Mouse (Mus musculus) hindbrain, embryonic 15.5 days (tissue): ENCODE data around the gene Lmod3. TPM values are rescaled to one million over a fixed set of nuclear protein-coding genes. Genes with fewer than 3 reads are reported as not detected.

Experiments
- ATAC-seq: fragments of 200-750 bp; cut with Nextera tagmentation; 2 replicates; pipeline ENCODE4 v1.8.0; 2017; ENCODE audit warnings: low read depth, moderate number of reproducible peaks, moderate TSS enrichment; ENCODE audit not compliant: low FRiP score
- H3K27ac ChIP-seq: fragments of 300-500 bp; sonication (generic); replicated peaks from 2 replicates; pipeline ENCODE4 v1.5.1; 2015; ENCODE audit warnings: mild to moderate bottlenecking, inconsistent platforms
- H3K27me3 ChIP-seq: fragments of 300-500 bp; sonication (generic); 2 replicates; pipeline ENCODE4 v1.6.1; 2015; ENCODE audit warnings: control low read depth, inconsistent platforms
- H3K36me3 ChIP-seq: fragments of 300-500 bp; sonication (generic); 2 replicates; pipeline ENCODE4 v1.6.1; 2015; ENCODE audit warnings: control low read depth, inconsistent platforms
- H3K4me1 ChIP-seq: fragments of 300-500 bp; sonication (generic); replicated peaks from 2 replicates; pipeline ENCODE4 v1.6.1; 2015; ENCODE audit warnings: control low read depth, inconsistent platforms
- H3K4me2 ChIP-seq: fragments of 300-500 bp; sonication (generic); 2 replicates; pipeline ENCODE4 v1.6.1; 2015; ENCODE audit warnings: moderate library complexity, mild to moderate bottlenecking, inconsistent platforms
- H3K4me3 ChIP-seq: fragments of 300-500 bp; sonication (generic); 2 replicates; pipeline ENCODE4 v1.5.1; 2015; ENCODE audit warnings: mild to moderate bottlenecking, inconsistent platforms
- H3K9ac ChIP-seq: fragments of 300-500 bp; sonication (generic); 2 replicates; pipeline ENCODE4 v1.6.1; 2015; ENCODE audit warnings: inconsistent platforms
- H3K9me3 ChIP-seq: fragments of 300-500 bp; sonication (generic); 2 replicates; pipeline ENCODE4 v1.6.1; 2016; ENCODE audit warnings: control low read depth, inconsistent platforms
- WGBS: fragments of 180-500 bp; shearing (Covaris S2); methylation state at CpG from one replicate; pipeline ENCODE4 v1.1.7; 2015; 5-methylcytosine and 5-hydroxymethylcytosine counted together
- polyA plus RNA-seq: library from polyadenylated mRNA; unstranded; fragments of >200 nt; fragmentation: Nextera tagmentation; extraction: Ambion mirVana; gene quantifications from 2 replicates; pipeline ENCODE4 v1.2.1, GENCODE M21; 2015

Lmod3 gene
- polyA plus RNA-seq, 1 experiment from 2014 or later = not detected

DNA sequence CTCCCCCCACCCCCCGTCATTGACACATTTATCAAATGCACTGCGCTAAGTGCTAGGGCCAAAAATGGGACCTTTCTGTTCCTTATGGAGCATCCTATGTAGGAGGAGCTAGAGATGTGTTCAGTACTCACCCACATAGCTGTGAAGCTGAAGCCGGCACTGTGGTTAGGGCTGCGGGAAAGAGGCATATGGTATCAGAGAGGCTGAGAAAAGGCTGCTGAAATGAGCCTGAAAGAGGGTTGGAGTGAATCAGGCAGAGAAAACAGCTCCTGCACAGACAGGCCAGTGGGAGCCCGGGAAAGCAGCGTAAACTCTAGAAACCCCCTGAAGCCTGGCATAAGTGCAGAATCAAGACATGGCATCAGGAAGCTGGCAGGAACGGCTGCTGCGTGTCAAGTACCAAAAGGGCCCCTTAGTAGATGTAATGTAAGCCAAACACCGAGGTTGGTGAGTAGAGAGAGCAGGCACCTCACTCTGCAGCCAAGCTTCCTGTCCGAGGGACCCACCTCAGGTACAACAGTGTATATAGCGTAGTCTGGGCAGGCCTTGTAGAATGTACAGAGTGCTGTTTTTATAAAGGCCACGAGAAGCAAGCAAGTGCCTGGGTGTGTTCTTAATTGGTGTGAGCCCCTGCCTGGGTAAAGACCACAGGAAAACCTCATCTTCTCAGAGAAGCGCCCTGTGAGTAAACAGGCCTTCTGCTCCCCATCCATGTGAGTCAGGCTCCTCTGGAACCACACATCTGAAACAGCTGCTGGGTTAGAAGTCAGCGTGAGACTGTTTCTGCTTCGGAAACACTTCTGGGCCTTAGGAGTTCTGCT is 31.1 kb downstream of the Lmod3 start:
- Histone ChIP-seq H3K4me1 (peaks cover 20% of the 10 kb centered on the region), H3K9me3 (no peaks in the 10 kb centered on the region), H3K27ac (0 out of 2 replicates have a peak overlapping the region, but pooled peaks have one; percentile 15), H3K27me3 (no peaks in the 10 kb centered on the region), H3K4me3 (no peak overlapping the region), H3K36me3 (no peaks in the 10 kb centered on the region), H3K4me2 (no peak overlapping the region), H3K9ac (no peak overlapping the region)
- 0 out of 2 replicates have a peak, but pooled peaks have one; percentile 42 for ATAC-seq
- WGBS = 65% methylated on average over 15 of the region's 15 CpGs

DNA sequence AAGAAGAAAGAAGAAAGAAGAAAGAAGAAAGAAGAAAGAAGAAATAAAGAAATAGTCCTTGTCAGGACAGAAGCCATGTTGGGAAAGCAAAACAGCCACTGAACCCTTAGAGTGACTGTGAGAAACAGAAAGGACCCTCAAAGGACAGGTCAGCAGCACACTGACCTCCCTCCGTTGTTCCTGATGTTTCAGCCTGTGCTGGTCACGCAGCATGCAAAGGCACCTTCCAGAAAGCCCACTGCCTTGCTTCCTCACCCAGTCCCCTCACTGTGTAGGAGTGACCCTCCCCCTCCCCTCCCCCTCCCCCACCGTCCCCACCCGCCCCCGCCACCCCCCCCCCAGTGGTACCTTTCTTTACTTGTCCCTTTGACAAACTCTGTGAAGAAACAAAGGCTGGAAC is 31.9 kb downstream of the Lmod3 start:
- no peak overlapping the region for H3K4me3 ChIP-seq
- H3K4me1 ChIP-seq = peaks cover 17% of the 10 kb centered on the region
- 53% methylated on average over 3 of the region's 5 CpGs for WGBS
- H3K36me3 ChIP-seq = no peaks in the 10 kb centered on the region
- no peak overlapping the region for H3K4me2 ChIP-seq
- H3K9ac ChIP-seq = no peak overlapping the region
- H3K27me3 ChIP-seq = no peaks in the 10 kb centered on the region
- H3K9me3 ChIP-seq = no peaks in the 10 kb centered on the region
- no peak overlapping the region for H3K27ac ChIP-seq
- ATAC-seq = no peak

DNA sequence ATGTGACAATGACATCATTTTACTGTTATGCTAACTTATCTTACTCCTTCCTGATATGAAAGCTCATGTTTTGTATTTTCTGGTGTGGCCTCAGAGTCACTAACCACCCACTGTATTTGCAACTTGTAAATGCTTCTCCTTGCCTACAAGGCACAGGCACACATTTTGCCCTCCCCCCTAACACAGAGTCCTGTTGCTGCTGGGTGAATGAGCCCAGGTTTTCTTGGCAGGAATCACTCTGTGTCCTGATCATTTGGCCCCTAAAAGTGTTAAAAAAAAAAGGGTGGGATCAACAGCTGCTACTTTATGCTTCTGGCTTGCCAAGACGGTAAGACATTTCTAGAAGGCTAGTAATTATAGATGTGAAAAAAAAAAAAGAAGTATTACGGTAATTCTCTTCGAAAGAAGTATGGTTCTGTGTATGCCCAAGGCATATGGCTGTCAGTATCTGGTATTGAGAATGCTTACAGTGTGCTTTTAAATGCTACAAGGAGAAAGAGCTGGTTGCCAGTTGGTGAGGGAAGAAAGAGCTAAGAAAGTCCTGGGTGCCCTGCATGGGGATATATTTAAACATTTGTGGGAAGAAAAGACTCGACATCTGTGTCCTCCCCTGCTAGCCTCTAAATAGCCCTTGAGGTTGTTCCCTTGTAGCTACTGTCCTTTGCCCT is 36.3 kb downstream of the Lmod3 start:
- Histone ChIP-seq H3K27ac (no peak overlapping the region), H3K4me2 (no peak overlapping the region), H3K4me3 (no peak overlapping the region), H3K9me3 (no peaks in the 10 kb centered on the region), H3K9ac (no peak overlapping the region), H3K36me3 (peaks cover 4% of the 10 kb centered on the region; the same call in 1 of the 2 replicates), H3K27me3 (no peaks in the 10 kb centered on the region), H3K4me1 (peaks cover 34% of the 10 kb centered on the region)
- no peak for ATAC-seq
- 74% methylated on average over 4 of the region's 4 CpGs for WGBS

DNA sequence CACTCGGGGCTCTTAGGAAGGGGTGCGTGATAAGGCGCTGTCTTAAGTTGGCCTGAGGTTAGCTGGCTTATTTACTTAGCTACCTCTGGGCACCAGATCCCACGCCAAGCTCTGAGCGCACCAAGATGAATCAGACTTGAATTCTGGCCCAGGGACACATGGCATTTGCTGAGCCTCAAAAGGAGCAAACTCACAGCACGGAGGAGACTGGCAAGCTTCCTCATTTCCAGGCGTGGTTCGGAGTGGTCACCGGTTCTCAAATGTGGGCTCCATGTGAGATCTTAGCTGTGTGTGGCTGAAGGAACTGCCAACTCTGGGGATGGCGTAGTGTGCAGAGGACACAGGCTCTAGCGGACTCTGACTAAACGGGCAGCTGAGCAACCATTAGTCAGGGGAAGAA is 40.6 kb downstream of the Lmod3 start:
- H3K9me3 ChIP-seq = no peaks in the 10 kb centered on the region
- peaks cover 28% of the 10 kb centered on the region for H3K4me1 ChIP-seq
- no peak overlapping the region; the same call in 1 of the 2 replicates for H3K27ac ChIP-seq
- peak overlapping the region; percentile 83 for H3K4me2 ChIP-seq
- ATAC-seq = no peak
- 52% methylated on average over 12 of the region's 12 CpGs for WGBS
- H3K9ac ChIP-seq = peak overlapping the region; percentile 73
- peaks cover 4% of the 10 kb centered on the region; the same call in 1 of the 2 replicates for H3K36me3 ChIP-seq
- H3K4me3 ChIP-seq = peak overlapping the region; percentile 81
- H3K27me3 ChIP-seq = no peaks in the 10 kb centered on the region

DNA sequence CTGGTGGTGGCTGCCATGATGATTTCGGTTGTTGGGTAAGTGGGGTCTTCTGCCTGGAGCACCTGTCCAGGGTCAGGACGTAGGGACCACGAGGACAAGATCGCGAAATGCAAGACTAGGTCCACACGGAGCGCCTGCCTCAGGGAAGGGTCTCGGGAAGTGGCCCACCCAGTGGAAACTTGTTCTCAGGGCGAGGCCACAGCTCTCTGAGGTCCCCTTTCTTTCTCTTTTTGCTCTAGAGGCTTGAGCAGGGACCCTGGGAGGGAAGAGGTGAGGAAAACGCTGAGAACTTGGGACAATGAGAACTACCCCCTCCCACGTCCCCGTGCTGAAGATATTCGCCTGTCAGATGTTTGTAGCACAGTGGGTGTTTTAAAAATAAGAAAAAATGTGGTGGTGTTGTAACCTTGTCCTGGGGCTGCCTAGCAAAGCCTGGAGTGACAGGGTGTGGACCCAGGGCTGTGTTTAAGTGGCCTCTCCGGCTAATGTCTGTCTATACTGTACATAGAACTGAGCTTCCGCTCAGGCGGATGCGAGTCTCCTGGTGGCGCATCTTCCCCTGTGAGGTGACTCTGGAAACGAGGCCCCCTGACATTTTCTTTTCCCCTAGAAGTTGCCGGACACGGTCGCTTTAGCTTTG is 41.5 kb downstream of the Lmod3 start:
- H3K4me3 ChIP-seq = peak overlapping the region; percentile 81
- peak overlapping the region; percentile 83 for H3K4me2 ChIP-seq
- peak overlapping the region; percentile 81 for H3K27ac ChIP-seq
- H3K9me3 ChIP-seq = no peaks in the 10 kb centered on the region
- peaks cover 4% of the 10 kb centered on the region; the same call in 1 of the 2 replicates for H3K36me3 ChIP-seq
- peaks cover 25% of the 10 kb centered on the region for H3K4me1 ChIP-seq
- peak overlapping the region; percentile 73 for H3K9ac ChIP-seq
- H3K27me3 ChIP-seq = no peaks in the 10 kb centered on the region
- 1% methylated on average over 22 of the region's 22 CpGs for WGBS
- peak; percentile 68 for ATAC-seq

DNA sequence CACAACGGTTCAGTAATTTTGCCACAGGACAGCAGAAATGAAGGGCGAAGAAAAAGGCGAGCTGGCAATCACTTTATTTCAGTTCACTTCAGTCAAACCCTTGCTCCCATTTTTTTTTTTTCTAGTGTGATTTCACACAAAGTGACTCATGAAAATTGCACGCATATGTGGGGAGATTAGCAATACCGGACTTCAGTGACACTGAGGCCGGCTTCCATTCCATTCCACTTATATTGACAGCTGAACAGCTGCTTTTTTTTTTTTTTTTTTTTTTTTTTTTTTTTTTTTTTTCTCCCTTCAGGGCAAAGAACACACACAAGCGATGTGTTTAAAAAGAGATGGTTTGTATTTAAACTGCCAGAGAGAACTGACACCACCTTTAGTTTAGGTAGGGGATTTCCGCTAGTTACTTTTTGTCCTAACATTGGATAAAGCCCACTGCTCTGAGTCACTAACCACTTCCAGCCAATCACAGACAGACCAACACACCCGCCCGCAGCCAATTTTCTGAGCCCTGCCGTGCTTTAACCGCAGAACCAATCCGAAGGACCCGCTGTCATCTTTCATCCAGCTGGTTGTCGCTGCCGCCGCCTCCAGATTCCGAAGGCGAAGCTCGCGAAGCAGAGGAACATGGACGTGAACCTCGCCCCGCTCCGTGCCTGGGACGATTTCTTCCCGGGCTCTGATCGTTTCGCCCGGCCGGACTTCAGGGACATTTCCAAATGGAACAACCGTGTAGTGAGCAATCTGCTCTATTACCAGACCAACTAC is 42.2 kb downstream of the Lmod3 start, which contains the start of gene Arl6ip5:
Gene Arl6ip5, plus strand, starts transcription at position 499 of the 771 bp plus-strand sequence.
- peak within 1 kb of the TSS; percentile 81 for H3K27ac ChIP-seq
- peak within 1 kb of the TSS; percentile 83 for H3K4me2 ChIP-seq
- 11% methylated on average over 32 of the region's 32 CpGs for WGBS
- H3K9me3 ChIP-seq = no peaks in the 10 kb centered on the region
- H3K9ac ChIP-seq = peak within 1 kb of the TSS; percentile 73
- H3K4me1 ChIP-seq = peaks cover 25% of the 10 kb centered on the region
- peaks cover 4% of the 10 kb centered on the region; the same call in 1 of the 2 replicates for H3K36me3 ChIP-seq
- ATAC-seq = peak; percentile 67
- H3K4me3 ChIP-seq = peak within 1 kb of the TSS; percentile 81
- H3K27me3 ChIP-seq = no peaks in the 10 kb centered on the region

DNA sequence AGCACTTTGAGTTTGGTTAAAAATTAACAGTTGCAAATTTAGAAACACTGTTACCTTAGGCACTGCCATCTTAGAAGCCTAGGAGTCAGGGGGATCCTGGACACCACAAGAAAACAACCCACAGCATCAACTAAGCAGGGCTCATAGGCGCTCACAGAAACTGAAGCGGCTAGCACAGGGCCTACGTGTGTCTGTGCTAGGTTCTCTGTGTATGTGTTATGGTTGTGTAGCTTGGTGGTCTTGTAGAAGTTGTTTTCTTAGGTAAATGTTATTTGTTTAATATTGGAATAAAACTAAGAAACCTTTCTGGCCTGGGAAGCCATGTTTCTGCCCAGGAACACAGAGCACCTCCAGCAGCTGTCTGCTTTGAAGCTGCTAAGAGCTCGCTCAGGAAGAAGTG is 42.8 kb downstream of the Lmod3 start:
- no peak for ATAC-seq

DNA sequence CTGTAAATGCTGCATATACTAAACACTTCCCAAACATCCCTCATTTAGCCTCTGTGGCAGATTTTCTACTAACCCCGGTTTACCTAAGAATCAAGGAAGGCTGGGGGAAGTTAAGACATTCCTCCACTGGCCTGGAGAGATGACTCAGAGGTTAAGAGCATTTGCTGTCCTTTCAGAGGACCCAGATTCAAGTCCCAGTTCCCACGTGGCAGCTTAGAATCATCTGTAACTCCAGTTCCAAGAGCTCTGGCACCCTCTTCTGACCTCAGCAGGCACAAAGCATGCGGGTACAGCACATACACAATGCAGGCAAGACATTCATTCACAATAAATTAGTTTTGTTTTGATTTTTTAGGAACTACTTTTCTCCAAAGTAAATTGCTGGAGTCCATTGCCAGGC is 43.4 kb downstream of the Lmod3 start:
- Histone ChIP-seq H3K9me3 (no peaks in the 10 kb centered on the region), H3K27me3 (no peaks in the 10 kb centered on the region), H3K27ac (no peak overlapping the region), H3K36me3 (no peaks in the 10 kb centered on the region), H3K4me3 (no peak overlapping the region), H3K4me2 (no peak overlapping the region), H3K4me1 (peaks cover 31% of the 10 kb centered on the region), H3K9ac (no peak overlapping the region)
- ATAC-seq = no peak
- WGBS = 59% methylated on average over 3 of the region's 3 CpGs

More for the DNA sequence above, 42.8 kb downstream of the Lmod3 start:
- no peaks in the 10 kb centered on the region for H3K36me3 ChIP-seq
- H3K4me2 ChIP-seq = no peak overlapping the region
- 87% methylated on average over 4 of the region's 4 CpGs for WGBS
- H3K9me3 ChIP-seq = no peaks in the 10 kb centered on the region
- no peak overlapping the region for H3K27ac ChIP-seq
- H3K4me3 ChIP-seq = no peak overlapping the region
- H3K4me1 ChIP-seq = peaks cover 25% of the 10 kb centered on the region
- no peak overlapping the region for H3K9ac ChIP-seq
- no peaks in the 10 kb centered on the region for H3K27me3 ChIP-seq

DNA sequence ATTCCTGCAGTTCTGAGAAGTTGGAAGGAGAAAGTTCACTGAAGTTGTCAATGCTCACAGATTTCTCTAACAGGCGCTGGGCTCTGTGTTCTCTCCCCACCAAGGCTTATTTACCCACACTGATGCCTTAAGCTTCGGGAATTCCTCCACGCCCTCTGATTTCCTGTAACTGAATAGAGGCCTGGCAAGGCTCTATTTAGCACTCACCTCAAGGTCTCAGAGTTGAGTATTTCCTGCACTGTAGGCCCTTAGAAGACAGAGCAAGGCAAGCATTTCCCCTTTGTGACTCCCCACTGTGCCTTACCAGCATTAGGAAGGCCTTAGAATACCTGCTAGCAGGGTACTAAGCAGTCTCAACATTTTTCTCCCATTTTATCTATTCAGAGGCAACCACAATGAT is 44.2 kb downstream of the Lmod3 start:
- Histone ChIP-seq H3K4me3 (no peak overlapping the region), H3K36me3 (no peaks in the 10 kb centered on the region), H3K4me1 (peaks cover 30% of the 10 kb centered on the region), H3K27ac (no peak overlapping the region), H3K4me2 (no peak overlapping the region), H3K9me3 (no peaks in the 10 kb centered on the region), H3K27me3 (no peaks in the 10 kb centered on the region), H3K9ac (no peak overlapping the region)
- WGBS = 54% methylated on average over 3 of the region's 3 CpGs
- ATAC-seq = no peak

DNA sequence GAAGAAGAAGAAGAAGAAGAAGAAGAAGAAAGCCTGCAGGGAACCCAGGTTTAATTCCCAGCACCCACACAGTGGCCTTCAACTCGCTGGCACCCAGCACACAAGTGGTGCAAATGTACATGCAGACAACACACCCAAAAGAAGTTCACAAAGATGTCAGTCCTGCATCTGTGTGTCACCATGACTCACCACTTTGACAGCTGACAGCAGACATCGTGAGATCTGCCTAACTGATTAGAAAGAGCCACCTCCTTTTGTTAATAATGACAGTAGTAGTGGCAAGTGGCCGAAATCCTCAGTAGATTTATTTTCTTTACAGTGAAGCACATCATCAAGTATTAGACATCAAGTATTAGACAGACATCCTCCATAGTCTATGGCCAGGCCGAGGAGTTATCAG is 45.5 kb downstream of the Lmod3 start:
- Histone ChIP-seq H3K4me1 (peaks cover 21% of the 10 kb centered on the region), H3K4me3 (no peak overlapping the region), H3K27me3 (no peaks in the 10 kb centered on the region), H3K4me2 (no peak overlapping the region), H3K9ac (no peak overlapping the region), H3K9me3 (no peaks in the 10 kb centered on the region), H3K36me3 (no peaks in the 10 kb centered on the region), H3K27ac (no peak overlapping the region)
- 84% methylated on average over 4 of the region's 4 CpGs for WGBS
- no peak for ATAC-seq

DNA sequence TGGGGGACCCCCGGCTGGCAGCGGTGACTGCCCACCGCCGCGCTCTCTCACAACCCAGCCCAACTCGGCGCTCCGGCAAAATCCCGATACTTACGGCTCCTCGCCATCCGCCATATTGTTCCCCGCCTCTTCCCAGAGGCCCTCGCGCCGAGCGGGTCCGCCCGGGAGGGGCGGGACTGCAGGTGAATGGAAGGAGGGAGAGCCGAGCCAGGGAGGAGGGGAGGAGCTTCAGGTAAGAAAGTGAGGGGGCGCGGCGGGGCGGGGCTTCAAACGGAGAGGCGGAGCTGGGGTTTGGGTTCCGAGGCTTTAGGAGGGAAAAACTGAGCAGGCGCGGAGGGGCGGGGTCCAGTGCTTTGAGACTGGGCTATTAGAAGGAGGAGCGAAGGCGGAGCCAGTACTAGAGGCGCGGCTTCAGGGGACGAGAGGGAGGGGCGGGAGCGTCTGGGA is 47.1 kb downstream of the Lmod3 start, which contains the start of gene Uba3:
Gene Uba3, minus strand, starts transcription at position 209 of the 447 bp plus-strand sequence.
- ATAC-seq = peak; percentile 98
- under 1% methylated on average over 38 of the region's 38 CpGs for WGBS

More for the DNA sequence above, 47.1 kb downstream of the Lmod3 start, which contains the start of gene Uba3:
- Histone ChIP-seq H3K9ac (peak within 1 kb of the TSS; percentile 98), H3K4me1 (peaks cover 13% of the 10 kb centered on the region), H3K9me3 (no peaks in the 10 kb centered on the region), H3K4me2 (peak within 1 kb of the TSS; percentile 59), H3K36me3 (no peaks in the 10 kb centered on the region), H3K27me3 (no peaks in the 10 kb centered on the region), H3K4me3 (peak within 1 kb of the TSS; percentile 98), H3K27ac (peak within 1 kb of the TSS; percentile 92)
